Comparison of ENCODE assay signal across 8 mouse cellular contexts in the genomic region with DNA sequence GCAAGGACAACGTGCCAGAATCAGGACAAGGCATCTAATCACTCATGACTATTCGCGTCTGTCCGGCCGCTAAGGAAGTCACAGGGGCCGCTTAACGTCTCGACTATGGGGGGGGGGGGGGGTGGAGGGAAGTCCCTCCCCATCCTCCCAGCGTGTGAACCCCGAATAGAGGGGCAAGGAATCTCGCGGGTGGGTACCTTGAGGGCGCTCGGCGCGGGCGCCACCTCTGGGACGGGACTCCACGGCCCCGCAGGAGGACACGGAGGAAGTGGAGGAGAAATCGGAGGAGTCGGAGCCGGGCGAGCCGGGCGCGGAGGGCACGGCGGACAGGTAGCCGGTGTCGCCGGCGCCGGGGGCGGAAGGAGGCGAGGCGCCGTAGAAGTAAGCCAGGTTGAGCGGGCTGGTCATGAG. TPM values are rescaled to one million over a fixed set of nuclear protein-coding genes. Genes with fewer than 3 reads are reported as not detected.
DNase-seq lines count a peak whose midpoint lies in the region; ATAC-seq and TF ChIP-seq lines count a peak whose summit lies in the region.

No protein-coding gene starts in this region.

- peak; percentile 96 for DNase-seq in heart, adult 11 months
- no peak for DNase-seq in heart, adult 8-10 months (ENCODE audit: low spot score)
- DNase-seq in G1E (ENCODE audit: low spot score), result peak; percentile 20
- peak; percentile 17 for DNase-seq in forebrain, postnatal 0 days
- peak; percentile 60 for DNase-seq in lung, postnatal 36 days
- peak; percentile 67 for DNase-seq in thymus, postnatal 4 days
- no peak for DNase-seq in right cerebral cortex, postnatal 36 days (ENCODE audit: low spot score in 2 of 2)

- H3K4me2 ChIP-seq in forebrain, postnatal 0 days (ENCODE audit: low read depth), result peak overlapping the region; percentile 98
- peak overlapping the region; percentile 68 for H3K4me2 ChIP-seq in kidney, embryonic 15.5 days

- peak; percentile 23; the same call in 1 of the 2 replicates for ATAC-seq in G1E (ENCODE audit: extremely low read depth, insufficient number of reproducible peaks, low FRiP score, poor library complexity, severe bottlenecking)
- no peak; the same call in none of the 2 replicates for ATAC-seq in forebrain, postnatal 0 days
- peak; percentile 46 for ATAC-seq in kidney, embryonic 15.5 days (replicated peaks; ENCODE audit: low FRiP score)

- TF ChIP-seq CTCF in G1E (IDR thresholded peaks at IDR 0.05; ENCODE audit: low read depth, low read length), result no peak
- no peak for TF ChIP-seq CTCF in forebrain, postnatal 0 days (IDR thresholded peaks at IDR 0.05; ENCODE audit: low read depth)

- peak overlapping the region; percentile 65 for H3K9ac ChIP-seq in forebrain, postnatal 0 days
- peak overlapping the region; percentile 70 for H3K9ac ChIP-seq in kidney, embryonic 15.5 days

- peak overlapping the region; percentile 98 for H3K4me3 ChIP-seq in G1E (ENCODE audit: low read depth, low read length)
- peak overlapping the region; percentile 75 for H3K4me3 ChIP-seq in forebrain, postnatal 0 days (ENCODE audit: low read depth, low read length)
- H3K4me3 ChIP-seq in kidney, embryonic 15.5 days (replicated peaks), result peak overlapping the region; percentile 73

- H3K27ac ChIP-seq in forebrain, postnatal 0 days (ENCODE audit: low read depth, low read length), result peak overlapping the region; percentile 35; the same call in 1 of the 2 replicates
- peak overlapping the region; percentile 86 for H3K27ac ChIP-seq in kidney, embryonic 15.5 days

- no peaks in the 10 kb centered on the region for H3K27me3 ChIP-seq in G1E (ENCODE audit: insufficient read depth, low read length)
- no peaks in the 10 kb centered on the region for H3K27me3 ChIP-seq in forebrain, postnatal 0 days (ENCODE audit: insufficient read depth, low read length)
- no peaks in the 10 kb centered on the region for H3K27me3 ChIP-seq in kidney, embryonic 15.5 days

- H3K9me3 ChIP-seq in G1E (replicated peaks), result no peaks in the 10 kb centered on the region
- H3K9me3 ChIP-seq in forebrain, postnatal 0 days (ENCODE audit: low read length), result no peaks in the 10 kb centered on the region
- H3K9me3 ChIP-seq in kidney, embryonic 15.5 days (replicated peaks), result no peaks in the 10 kb centered on the region

- 5% methylated on average over 40 of the region's 40 CpGs for WGBS in forebrain, postnatal 0 days
- under 1% methylated on average over 40 of the region's 40 CpGs for WGBS in kidney, embryonic 15.5 days

- H3K36me3 ChIP-seq in G1E (replicated peaks), result peaks cover 28% of the 10 kb centered on the region
- H3K36me3 ChIP-seq in forebrain, postnatal 0 days (ENCODE audit: insufficient read depth), result peaks cover 9% of the 10 kb centered on the region
- H3K36me3 ChIP-seq in kidney, embryonic 15.5 days, result peaks cover 21% of the 10 kb centered on the region

- H3K4me1 ChIP-seq in G1E (ENCODE audit: insufficient read depth, low read depth, low read length), result peaks cover 44% of the 10 kb centered on the region
- 0 out of 2 replicates have a peak, but pooled peaks cover 6% of the 10 kb centered on the region for H3K4me1 ChIP-seq in forebrain, postnatal 0 days (ENCODE audit: insufficient read depth)
- H3K4me1 ChIP-seq in kidney, embryonic 15.5 days, result peaks cover 41% of the 10 kb centered on the region

RNA-seq across cellular contexts. Expression of gene Nfkbiz, which starts 17.1 kb away (rescaled TPM):
- 1 to 10 TPM; 1.9 to 2.3 (median 2.1) TPM for total RNA-seq in heart, adult 8-10 months (2022)
- total RNA-seq in G1E (2014; fragmentation: Nextera tagmentation), result 5.5 and 5.7 TPM in 2 replicates
- 5.1 and 5.5 TPM in 2 replicates for total RNA-seq in G1E (2017)
- 0.74 and 0.92 TPM in 2 replicates for polyA plus RNA-seq in G1E (2012)
- total RNA-seq in forebrain, postnatal 0 days (2014; rRNA removed), result 1.9 and 2.4 TPM in 2 replicates
- polyA plus RNA-seq in forebrain, postnatal 0 days (2015; fragmentation: Nextera tagmentation; extraction: Ambion mirVana), result 1.1 and 1.5 TPM in 2 replicates
- polyA plus RNA-seq in kidney, embryonic 15.5 days (2015; fragmentation: Nextera tagmentation; extraction: Ambion mirVana), result 3.8 and 4.3 TPM in 2 replicates

Comparison
In these comparisons a context has a peak if more than half of its experiments do, and no peak if none do; other contexts are left out.
1. DNase-seq: peak in heart, adult 11 months (single experiment), G1E (single experiment), forebrain, postnatal 0 days (single experiment), lung, postnatal 36 days (single experiment) and thymus, postnatal 4 days (single experiment); none in heart, adult 8-10 months (single experiment) and right cerebral cortex, postnatal 36 days (0 of 2).
2. Peak in every context shown above with its lines, with median percentiles within 50 percentile points of each other: H3K4me3 ChIP-seq.